Mouse (Mus musculus) neural tube, embryonic 11.5 days (tissue): ENCODE results near the gene Cep41. TPM values are rescaled to one million over a fixed set of nuclear protein-coding genes. Genes with fewer than 3 reads are reported as not detected.

ENCODE experiments used
- ATAC-seq: fragments of 200-750 bp; cut with Nextera tagmentation; 2 replicates; pipeline ENCODE4 v1.8.0; 2017; ENCODE audit warnings: moderate number of reproducible peaks, mild to moderate bottlenecking, moderate TSS enrichment, moderate library complexity; ENCODE audit not compliant: insufficient read depth, low FRiP score, low TSS enrichment
- DNase-seq: peaks from one replicate; pipeline ENCODE4 v3.0.0-alpha.2; 2015; ENCODE audit warnings: low spot score
- H3K27ac ChIP-seq: fragments of 300-500 bp; sonication (generic); 2 replicates; pipeline ENCODE4 v1.5.1; 2014; ENCODE audit warnings: low read depth, mild to moderate bottlenecking, low read length
- H3K27me3 ChIP-seq: fragments of 300-500 bp; sonication (generic); 2 replicates; pipeline ENCODE4 v1.6.1; 2014; ENCODE audit warnings: mild to moderate bottlenecking, low read length, mixed read lengths; ENCODE audit not compliant: control insufficient read depth, insufficient read depth
- H3K36me3 ChIP-seq: fragments of 300-500 bp; sonication (generic); 2 replicates; pipeline ENCODE4 v1.6.1; 2014; ENCODE audit warnings: mild to moderate bottlenecking, low read length, moderate library complexity, mixed read lengths; ENCODE audit not compliant: control insufficient read depth, insufficient read depth
- H3K4me1 ChIP-seq: fragments of 300-500 bp; sonication (generic); 2 replicates; pipeline ENCODE4 v1.6.1; 2014; ENCODE audit warnings: low read length, mixed read lengths; ENCODE audit not compliant: control insufficient read depth, insufficient read depth
- H3K4me2 ChIP-seq: fragments of 300-500 bp; sonication (generic); 2 replicates; pipeline ENCODE4 v1.6.1; 2014; ENCODE audit warnings: low read depth, mild to moderate bottlenecking, moderate library complexity
- H3K4me3 ChIP-seq: fragments of 300-500 bp; sonication (generic); 2 replicates; pipeline ENCODE4 v1.5.1; 2014; ENCODE audit warnings: low read depth, low read length
- H3K9ac ChIP-seq: fragments of 300-500 bp; sonication (generic); 2 replicates; pipeline ENCODE4 v1.6.1; 2014; ENCODE audit warnings: mild to moderate bottlenecking, low read length
- H3K9me3 ChIP-seq: fragments of 300-500 bp; sonication (generic); 2 replicates; pipeline ENCODE4 v1.6.1; 2016; ENCODE audit warnings: low read length; ENCODE audit not compliant: control insufficient read depth
- WGBS: fragments of 180-500 bp; shearing (Covaris S2); extraction: QIAGEN DNeasy Blood & Tissue Kit; methylation state at CpG from one replicate; pipeline ENCODE4 v1.1.7; 2014; 5-methylcytosine and 5-hydroxymethylcytosine counted together
- polyA plus RNA-seq: library from polyadenylated mRNA; unstranded; fragments of >200 nt; fragmentation: Nextera tagmentation; extraction: Ambion mirVana; gene quantifications from 2 replicates; pipeline ENCODE4 v1.2.1, GENCODE M21; 2014

The Cep41 gene
- polyA plus RNA-seq, 1 experiment from 2014 or later: 27.9 TPM

DNA sequence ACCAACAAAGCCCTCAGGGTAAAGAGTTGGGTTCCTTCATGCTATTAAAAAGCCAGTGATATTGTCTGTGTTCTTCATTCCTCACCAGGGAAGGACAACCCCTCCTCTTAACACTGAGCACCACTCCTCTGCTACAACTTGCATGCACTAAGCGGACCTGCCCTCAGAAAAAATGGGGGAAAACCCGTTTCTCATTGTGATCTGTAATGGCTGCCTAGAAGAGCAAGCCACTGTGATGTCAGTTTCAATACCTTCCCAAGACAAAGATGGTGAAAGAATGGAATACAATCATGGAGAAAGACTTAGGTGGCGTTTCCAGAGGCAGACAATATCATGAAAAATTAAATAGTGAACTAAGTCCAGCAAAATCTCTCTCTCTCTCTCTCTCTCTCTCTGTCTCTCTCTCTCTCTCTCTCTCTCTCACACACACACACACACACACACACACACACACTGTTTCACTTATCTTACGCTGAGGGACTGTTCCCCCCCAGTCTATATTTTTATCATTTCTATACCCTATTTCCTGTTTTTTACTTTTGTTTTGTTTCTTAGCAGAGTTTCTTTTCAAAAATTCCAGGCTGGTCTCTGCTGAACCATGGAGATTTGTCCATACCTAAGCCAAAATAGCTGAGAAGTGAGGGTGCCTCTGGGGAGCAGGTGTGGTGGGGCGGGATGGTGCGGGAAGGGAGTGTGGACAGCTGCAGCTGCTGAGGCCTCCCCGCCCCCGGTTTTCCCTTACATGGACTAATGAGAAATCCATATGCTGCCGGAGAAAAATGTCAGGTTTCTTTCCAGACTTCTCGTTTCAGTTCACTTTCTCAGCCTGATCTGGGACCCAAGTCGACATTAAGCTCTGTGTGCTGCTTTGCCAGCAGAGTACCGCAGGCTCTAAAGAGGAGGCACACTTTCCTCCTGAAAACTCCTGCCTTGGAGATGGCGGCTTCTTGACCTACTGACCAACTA, 11.3 kb downstream of the Cep41 start:
- H3K4me1 ChIP-seq: peaks cover 15% of the 10 kb centered on the region
- H3K9ac ChIP-seq: no peak overlapping the region

DNA sequence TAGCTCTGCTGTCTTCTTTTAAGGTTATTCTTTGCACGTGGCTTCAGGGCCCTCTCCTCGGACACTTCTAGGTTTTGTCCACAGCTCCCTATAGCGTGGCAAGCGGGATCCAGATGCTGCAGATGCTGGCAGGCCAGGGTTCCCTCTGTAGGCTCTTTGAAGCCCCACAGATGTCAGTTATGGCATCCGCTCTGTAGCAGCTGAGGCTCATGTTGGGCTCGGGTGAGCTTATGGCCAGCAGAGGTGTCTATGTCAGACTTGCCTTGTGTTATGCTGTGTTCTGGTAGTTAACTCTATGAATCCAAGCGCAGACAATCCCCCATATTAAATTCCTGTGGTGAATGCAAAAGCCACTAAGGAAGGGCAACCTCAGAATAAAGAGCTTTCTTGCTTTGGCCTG, 13.1 kb downstream of the Cep41 start:
- Histone ChIP-seq H3K27me3 (no peaks in the 10 kb centered on the region), H3K4me1 (peaks cover 22% of the 10 kb centered on the region), H3K4me2 (no peak overlapping the region), H3K27ac (no peak overlapping the region), H3K36me3 (no peaks in the 10 kb centered on the region), H3K4me3 (no peak overlapping the region), H3K9me3 (no peaks in the 10 kb centered on the region), H3K9ac (no peak overlapping the region)
- ATAC-seq (no peak), DNase-seq (no peak)
- 70% methylated on average over 7 of the region's 7 CpGs for WGBS

More for the DNA sequence above, 11.3 kb downstream of the Cep41 start:
- H3K27ac ChIP-seq: peak overlapping the region; percentile 21
- peak; percentile 68 for DNase-seq
- no peaks in the 10 kb centered on the region for H3K9me3 ChIP-seq
- WGBS: 57% methylated on average over 13 of the region's 13 CpGs
- H3K27me3 ChIP-seq: no peaks in the 10 kb centered on the region
- ATAC-seq: no peak
- no peak overlapping the region for H3K4me3 ChIP-seq
- H3K36me3 ChIP-seq: no peaks in the 10 kb centered on the region
- H3K4me2 ChIP-seq: no peak overlapping the region

DNA sequence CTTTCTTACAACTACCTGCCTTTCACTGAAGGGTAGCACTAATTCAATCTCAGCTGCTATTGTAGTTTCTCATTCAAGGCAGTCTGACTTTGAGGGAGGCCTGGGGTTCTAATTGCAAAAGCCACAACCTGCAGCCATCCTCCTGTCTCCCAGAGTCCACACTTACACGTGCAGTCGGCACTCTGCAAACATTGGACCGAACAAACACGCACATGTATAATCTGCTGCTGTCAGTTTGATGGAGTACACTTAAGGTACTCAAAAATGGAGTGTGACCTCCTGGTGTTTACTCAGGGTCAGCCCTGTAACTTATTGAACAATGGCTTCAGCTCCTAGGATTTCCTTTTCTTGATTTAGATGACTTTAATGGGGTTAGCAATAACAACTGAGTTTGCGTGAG, 14.0 kb downstream of the Cep41 start:
- Histone ChIP-seq H3K27me3 (no peaks in the 10 kb centered on the region), H3K36me3 (no peaks in the 10 kb centered on the region), H3K27ac (no peak overlapping the region), H3K4me2 (no peak overlapping the region), H3K9ac (no peak overlapping the region), H3K4me1 (peaks cover 31% of the 10 kb centered on the region), H3K4me3 (no peak overlapping the region), H3K9me3 (no peaks in the 10 kb centered on the region)
- no peak for DNase-seq
- WGBS: 54% methylated on average over 5 of the region's 5 CpGs
- ATAC-seq: no peak

- Histone ChIP-seq H3K27ac (0 out of 2 replicates have a peak overlapping the region, but pooled peaks have one; percentile 23), H3K9me3 (no peaks in the 10 kb centered on the region), H3K9ac (peak overlapping the region; percentile 15; the same call in 1 of the 2 replicates), H3K4me2 (no peak overlapping the region), H3K4me1 (peaks cover 41% of the 10 kb centered on the region), H3K4me3 (no peak overlapping the region), H3K36me3 (no peaks in the 10 kb centered on the region), H3K27me3 (no peaks in the 10 kb centered on the region)
- ATAC-seq: peak; percentile 84; the same call in 1 of the 2 replicates
- DNase-seq: no peak
- WGBS: 57% methylated on average over 6 of the region's 6 CpGs
Measured at GRCm38 (mm10) chr6:30678482-30678881, 15.1 kb downstream of the Cep41 start.

DNA sequence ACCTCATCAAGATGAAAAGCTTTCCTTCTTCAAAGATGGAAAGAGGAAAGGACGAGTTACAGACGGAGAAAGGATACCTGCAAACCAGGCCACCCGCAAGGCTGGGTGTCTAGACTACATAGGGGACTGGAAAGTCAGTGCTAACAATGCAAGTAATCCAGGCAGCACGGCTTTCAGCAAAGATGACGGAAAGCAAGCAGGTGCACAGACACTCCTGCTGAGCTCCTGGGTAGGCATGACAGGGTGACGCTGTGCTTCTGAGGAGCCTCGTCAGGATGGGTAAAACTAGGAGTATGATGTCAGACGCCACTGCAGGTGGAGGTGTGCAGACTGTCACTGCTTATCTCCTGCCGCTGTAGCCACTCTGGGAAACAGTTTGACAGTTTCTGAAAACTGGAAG, 16.0 kb downstream of the Cep41 start:
- 74% methylated on average over 9 of the region's 9 CpGs for WGBS
- DNase-seq (no peak), ATAC-seq (no peak)
- Histone ChIP-seq H3K9me3 (no peaks in the 10 kb centered on the region), H3K4me3 (no peak overlapping the region), H3K9ac (no peak overlapping the region), H3K36me3 (no peaks in the 10 kb centered on the region), H3K27ac (no peak overlapping the region), H3K4me2 (no peak overlapping the region), H3K4me1 (peaks cover 36% of the 10 kb centered on the region), H3K27me3 (no peaks in the 10 kb centered on the region)

- ATAC-seq (no peak), DNase-seq (no peak)
- H3K27me3 ChIP-seq: no peaks in the 10 kb centered on the region
- H3K4me3 ChIP-seq: no peak overlapping the region
- peaks cover 38% of the 10 kb centered on the region for H3K4me1 ChIP-seq
- no peak overlapping the region for H3K4me2 ChIP-seq
- no peaks in the 10 kb centered on the region for H3K36me3 ChIP-seq
- no peak overlapping the region for H3K27ac ChIP-seq
- no peaks in the 10 kb centered on the region for H3K9me3 ChIP-seq
- no peak overlapping the region for H3K9ac ChIP-seq
- 91% methylated on average over 6 of the region's 6 CpGs for WGBS
Measured at GRCm38 (mm10) chr6:30676506-30676905, 17.0 kb downstream of the Cep41 start.

- Histone ChIP-seq H3K9me3 (no peaks in the 10 kb centered on the region), H3K4me2 (peak overlapping the region; percentile 28), H3K4me3 (no peak overlapping the region), H3K27ac (peak overlapping the region; percentile 77), H3K27me3 (no peaks in the 10 kb centered on the region), H3K4me1 (peaks cover 38% of the 10 kb centered on the region), H3K36me3 (no peaks in the 10 kb centered on the region), H3K9ac (peak overlapping the region; percentile 41)
- ATAC-seq (no peak), DNase-seq (peak; percentile 35)
- 16% methylated on average over 11 of the region's 11 CpGs for WGBS
Measured at GRCm38 (mm10) chr6:30675281-30675771, 18.2 kb downstream of the Cep41 start.

DNA sequence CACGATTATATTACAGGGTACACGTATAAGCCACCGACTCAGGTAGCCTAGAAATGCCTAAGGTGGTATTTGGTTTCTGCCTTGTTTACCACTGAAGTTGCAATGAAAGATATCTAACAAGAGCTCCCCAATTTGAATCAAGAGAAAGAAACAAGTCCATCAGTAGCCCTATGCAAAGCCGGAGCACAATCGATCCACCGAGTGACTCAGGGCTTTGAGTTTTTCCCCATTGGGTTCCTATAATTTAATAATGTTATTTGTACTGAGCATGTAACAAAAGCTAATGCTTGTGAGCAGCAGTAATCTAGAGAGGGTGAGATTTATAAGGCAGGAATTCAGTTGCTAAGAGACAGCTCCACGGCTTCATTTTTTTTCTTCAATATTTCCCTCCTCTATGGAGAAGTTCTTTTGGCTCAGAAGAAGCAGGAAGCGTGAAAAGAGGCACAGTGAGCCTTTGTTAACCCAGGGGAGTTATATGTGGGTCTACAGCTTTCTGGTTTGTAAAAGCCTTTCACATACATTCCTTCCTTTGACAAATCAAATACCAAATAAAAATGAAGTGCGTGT, 18.8 kb downstream of the Cep41 start:
- peaks cover 38% of the 10 kb centered on the region for H3K4me1 ChIP-seq
- H3K27ac ChIP-seq: peak overlapping the region; percentile 77
- no peak overlapping the region for H3K4me3 ChIP-seq
- no peaks in the 10 kb centered on the region for H3K27me3 ChIP-seq
- WGBS: 61% methylated on average over 9 of the region's 9 CpGs
- no peaks in the 10 kb centered on the region for H3K36me3 ChIP-seq
- H3K4me2 ChIP-seq: peak overlapping the region; percentile 28; the same call in 1 of the 2 replicates
- no peaks in the 10 kb centered on the region for H3K9me3 ChIP-seq
- H3K9ac ChIP-seq: peak overlapping the region; percentile 41
- ATAC-seq (no peak), DNase-seq (no peak)
